Mouse (Mus musculus): ENCODE results near the gene Tcf20.

- TF ChIP-seq CHD2 (IDR thresholded peaks at IDR 0.05; ENCODE audit: low read depth, low read length): no peak
- TF ChIP-seq MAFK (IDR thresholded peaks at IDR 0.05; ENCODE audit: insufficient read depth, low read depth, low read length): no peak
These were observed 18.4 kb downstream of the Tcf20 start for GRCm38 (mm10) chr15:82969206-82969721.
